10 mouse cellular contexts compared by ENCODE assay signal in genomic region chr1:34891559-34892289, GRCm38 (mm10). TPM values are rescaled to one million over a fixed set of nuclear protein-coding genes. Genes with fewer than 3 reads are reported as not detected.
DNase-seq lines count a peak whose midpoint lies in the region; TF ChIP-seq lines count a peak whose summit lies in the region.
"Had no signal": no experiment of that assay in that cellular context is flagged by ENCODE, and none has a peak within 500 bp of the region (broad histone marks: within the 10 kb centered on the region; RNA-seq: fewer than 3 reads in every experiment).

No protein-coding gene starts in this region.

- WGBS in spleen, adult 2 months, result 61% methylated on average over 14 of the region's 14 CpGs

- H3K27ac ChIP-seq in spleen, adult 2 months (ENCODE audit: insufficient read depth, low read length), result no peak overlapping the region
- H3K27ac ChIP-seq: embryonic facial prominence, embryonic 15.5 days had no signal

- H3K4me1 ChIP-seq in spleen, adult 2 months (ENCODE audit: control insufficient read depth, insufficient read depth, insufficient read length), result no peaks in the 10 kb centered on the region
- H3K4me1 ChIP-seq: embryonic facial prominence, embryonic 15.5 days had no signal

- no peak overlapping the region for H3K4me3 ChIP-seq in spleen, adult 2 months (ENCODE audit: extremely low read depth, insufficient read depth, insufficient read length)
- H3K4me3 ChIP-seq: embryonic facial prominence, embryonic 15.5 days; myocyte had no signal

- H3K36me3 ChIP-seq in spleen, adult 2 months (ENCODE audit: control insufficient read depth, insufficient read depth, low read length), result no peaks in the 10 kb centered on the region
- H3K36me3 ChIP-seq: embryonic facial prominence, embryonic 15.5 days had no signal

- DNase-seq in spleen, adult 2 months (ENCODE audit: low read depth in 1 of 2, low spot score in 2 of 2), result no peak
- no peak for DNase-seq in spleen, adult 12 weeks (ENCODE audit: low spot score)
- peak; percentile 43 for DNase-seq in cerebellum, adult 9-11 months
- DNase-seq in frontal cortex, postnatal 25 days (ENCODE audit: low spot score in 2 of 2), result peak; percentile 48 to 59
- peak; percentile 66 to 73 for DNase-seq in kidney, postnatal 4 days
- peak; percentile 33 for DNase-seq in lung, postnatal 14 days
- DNase-seq in right cerebral cortex, postnatal 25 days, result peak; percentile 64
- no peak for DNase-seq in urinary bladder, adult 2 months (ENCODE audit: low spot score)

- peak; percentile 22; the same call in 1 of the 2 replicates for TF ChIP-seq CTCF in spleen, adult 2 months (IDR thresholded peaks at IDR 0.05; ENCODE audit: extremely low read depth, insufficient read depth, insufficient read length, insufficient replicate concordance)

- H3K27me3 ChIP-seq in spleen, adult 2 months (ENCODE audit: control insufficient read depth, insufficient read depth, low read length), result no peaks in the 10 kb centered on the region
- H3K27me3 ChIP-seq: embryonic facial prominence, embryonic 15.5 days had no signal

- TF ChIP-seq POLR2A in spleen, adult 2 months (IDR thresholded peaks at IDR 0.05; ENCODE audit: low read depth, low read length), result no peak

RNA-seq across cellular contexts. Expression of gene Plekhb2, which starts 41.9 kb away (rescaled TPM):
- polyA plus RNA-seq in spleen, adult 2 months (2012; rRNA removed), result 25.0 and 27.1 TPM in 2 replicates
- 120 and 125 TPM in 2 replicates for polyA plus RNA-seq in urinary bladder, adult 2 months (2012; rRNA removed)

RNA-seq across cellular contexts. Expression of gene Fam168b, which starts 48.9 kb away (rescaled TPM):
- polyA plus RNA-seq in spleen, adult 2 months (2012; rRNA removed), result 351 and 558 TPM in 2 replicates
- 90.5 and 98.5 TPM in 2 replicates for polyA plus RNA-seq in urinary bladder, adult 2 months (2012; rRNA removed)

Comparison
In these comparisons a context has a peak if more than half of its experiments do, and no peak if none do; other contexts are left out.
1. DNase-seq: peak in cerebellum, adult 9-11 months (single experiment), frontal cortex, postnatal 25 days (2 of 2), kidney, postnatal 4 days (2 of 2), lung, postnatal 14 days (single experiment) and right cerebral cortex, postnatal 25 days (single experiment); none in spleen, adult 2 months (0 of 2), spleen, adult 12 weeks (single experiment) and urinary bladder, adult 2 months (single experiment).